Mouse (Mus musculus) kidney, adult 2 months (tissue): ENCODE measurements around the gene Chac2. TPM values are rescaled to one million over a fixed set of nuclear protein-coding genes. Genes with fewer than 3 reads are reported as not detected.
"Not testable (repeated sequence)": the region's sequence is repeated elsewhere in the genome, so short reads cannot be mapped to it uniquely, and the experiment has no call there.

Experiments
- DNase-seq: peaks from one replicate; pipeline ENCODE4 v3.0.0; 2021
- H3K27ac ChIP-seq: fragments of 200-500 bp; 2 replicates; pipeline ENCODE4 v1.5.1; 2012; ENCODE audit warnings: low read depth, low read length, control low read depth, inconsistent platforms; ENCODE audit not compliant: insufficient read depth
- H3K27me3 ChIP-seq: fragments of 200-500 bp; replicated peaks from 2 replicates; pipeline ENCODE4 v1.6.1; 2012; ENCODE audit warnings: mild to moderate bottlenecking, moderate library complexity, low read length, inconsistent platforms; ENCODE audit not compliant: control insufficient read depth, insufficient read depth
- H3K36me3 ChIP-seq: fragments of 200-500 bp; 2 replicates; pipeline ENCODE4 v1.6.1; 2012; ENCODE audit warnings: mild to moderate bottlenecking, moderate library complexity, low read length, inconsistent platforms; ENCODE audit not compliant: control insufficient read depth, insufficient read depth
- H3K4me1 ChIP-seq: fragments of 200-500 bp; 2 replicates; pipeline ENCODE4 v1.6.1; 2011; ENCODE audit warnings: low read length; ENCODE audit not compliant: control insufficient read depth, insufficient read depth
- H3K4me3 ChIP-seq: fragments of 200-500 bp; 2 replicates; pipeline ENCODE4 v1.5.1; 2011; ENCODE audit warnings: mild to moderate bottlenecking, low read depth, low read length, control low read depth; ENCODE audit not compliant: insufficient read depth
- CTCF ChIP-seq: fragments of 200-500 bp; conservative IDR thresholded peaks from 2 replicates; pipeline ENCODE4 v1.5.1; 2011; ENCODE audit warnings: low read depth, mild to moderate bottlenecking, control low read depth, low read length, moderate library complexity, mixed read lengths; ENCODE audit not compliant: insufficient read depth, insufficient read length
- POLR2A ChIP-seq: fragments of 200-500 bp; IDR thresholded peaks from one replicate; pipeline ENCODE4 v1.6.1; 2011; ENCODE audit warnings: low read depth, low read length, control low read depth
- WGBS: fragments of 180-500 bp; shearing (Covaris S2); methylation state at CpG from one replicate; pipeline ENCODE4 v1.1.7; 2018; 5-methylcytosine and 5-hydroxymethylcytosine counted together
- polyA plus RNA-seq: library from polyadenylated mRNA; depleted of rRNA; stranded (reverse); fragments of >200 nt; gene quantifications from 2 replicates; pipeline ENCODE4 v1.2.3, GENCODE M21; 2012; rRNA removed

Gene Chac2
- 7.8 and 9.1 TPM in 2 replicates for polyA plus RNA-seq

- TF ChIP-seq POLR2A (peak; percentile 38), CTCF (no peak)
- under 1% methylated on average over 22 of the region's 22 CpGs for WGBS
- Histone ChIP-seq H3K36me3 (no peaks in the 10 kb centered on the region), H3K4me1 (peaks cover 7% of the 10 kb centered on the region; the same call in 1 of the 2 replicates), H3K4me3 (peak within 1 kb of the TSS; percentile 93), H3K27ac (peak within 1 kb of the TSS; percentile 98), H3K27me3 (no peaks in the 10 kb centered on the region)
- DNase-seq, result peak; percentile 96
These were observed at the start of gene Chac2 for GRCm38 (mm10) chr11:30985877-30986624. Chac2 (minus strand) TSS chr11:30986350.

GRCm38 (mm10) chr11:31034958-31035357 is 48.8 kb upstream of the Chac2 start:
- Histone ChIP-seq H3K27ac (no peak overlapping the region), H3K27me3 (no peaks in the 10 kb centered on the region), H3K4me1 (no peaks in the 10 kb centered on the region), H3K4me3 (no peak overlapping the region), H3K36me3 (peaks cover 2% of the 10 kb centered on the region; the same call in 1 of the 2 replicates)
- TF ChIP-seq CTCF (no peak), POLR2A (no peak)
- WGBS, result 100% methylated on average over 4 of the region's 4 CpGs
- no peak for DNase-seq

DNA sequence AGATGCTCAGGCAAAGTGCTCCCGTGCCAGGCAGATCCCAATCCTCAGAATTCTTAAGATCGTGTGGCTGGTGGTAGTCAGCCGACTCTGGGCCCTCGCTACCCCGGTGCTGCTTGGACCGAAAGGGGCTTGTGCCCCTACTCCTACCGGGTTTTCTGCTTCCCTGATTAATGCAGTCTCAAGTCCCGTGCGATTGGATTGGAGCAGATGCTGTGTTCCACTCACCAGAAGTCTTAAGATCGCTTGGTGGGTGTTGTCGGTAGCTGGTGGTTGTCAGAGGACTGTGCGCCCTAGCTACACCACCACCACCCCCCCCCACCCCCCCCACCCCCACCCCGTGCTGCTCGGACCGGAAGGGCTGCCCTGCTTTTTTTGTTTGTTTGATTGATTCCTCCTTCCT is 31.3 kb upstream of the Chac2 start:
- H3K4me3 ChIP-seq, H3K27me3 ChIP-seq, DNase-seq, H3K4me1 ChIP-seq, H3K27ac ChIP-seq, H3K36me3 ChIP-seq: not testable (repeated sequence)
- 79% methylated on average over 15 of the region's 15 CpGs for WGBS

- H3K4me3 ChIP-seq, H3K36me3 ChIP-seq, DNase-seq, H3K27me3 ChIP-seq, H3K4me1 ChIP-seq, H3K27ac ChIP-seq: not testable (repeated sequence)
- WGBS, result 98% methylated on average over 1 of the region's 1 CpGs
These were observed 23.5 kb upstream of the Chac2 start for GRCm38 (mm10) chr11:31009668-31010067.

GRCm38 (mm10) chr11:31001169-31001908 is 15.2 kb upstream of the Chac2 start:
- no peak for TF ChIP-seq POLR2A
- no peak for TF ChIP-seq CTCF
- WGBS, result 63% methylated on average over 4 of the region's 4 CpGs
- Histone ChIP-seq H3K36me3 (no peaks in the 10 kb centered on the region), H3K4me1 (no peaks in the 10 kb centered on the region; the same call in 1 of the 2 replicates), H3K4me3 (no peak overlapping the region), H3K27me3 (no peaks in the 10 kb centered on the region), H3K27ac (no peak overlapping the region)
- peak; percentile 56 for DNase-seq

- 86% methylated on average over 2 of the region's 2 CpGs for WGBS
These were observed 13.9 kb upstream of the Chac2 start for GRCm38 (mm10) chr11:31000028-31000427.

DNA sequence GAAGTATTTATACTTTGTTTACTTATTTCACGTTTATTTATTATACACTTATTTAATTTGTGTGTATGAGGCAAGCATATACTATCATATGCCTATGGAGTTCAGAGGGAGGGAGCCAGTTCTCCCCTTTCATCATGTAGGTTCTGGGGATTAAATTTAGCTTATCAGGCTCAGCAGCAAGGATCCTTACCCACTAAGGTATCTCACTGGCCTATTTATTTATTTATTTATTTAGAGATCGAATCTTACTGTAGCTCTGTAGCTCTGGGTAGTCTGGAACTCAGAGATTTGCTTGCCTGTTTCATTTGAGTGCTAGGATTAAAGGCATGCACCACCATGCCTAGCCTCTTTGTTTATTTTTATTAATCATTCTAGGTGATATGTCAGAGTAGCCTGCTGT is 12.6 kb upstream of the Chac2 start:
- no peak overlapping the region for H3K27ac ChIP-seq
- no peak for TF ChIP-seq POLR2A
- no peaks in the 10 kb centered on the region for H3K27me3 ChIP-seq
- H3K4me1 ChIP-seq, result no peaks in the 10 kb centered on the region; the same call in 1 of the 2 replicates
- no peaks in the 10 kb centered on the region for H3K36me3 ChIP-seq
- DNase-seq, result no peak
- 89% methylated on average over 2 of the region's 2 CpGs for WGBS
- H3K4me3 ChIP-seq, result no peak overlapping the region

More at GRCm38 (mm10) chr11:31000028-31000427, 13.9 kb upstream of the Chac2 start:
- Histone ChIP-seq H3K27ac (no peak overlapping the region), H3K4me1 (no peaks in the 10 kb centered on the region; the same call in 1 of the 2 replicates), H3K36me3 (no peaks in the 10 kb centered on the region), H3K4me3 (no peak overlapping the region), H3K27me3 (no peaks in the 10 kb centered on the region)
- TF ChIP-seq CTCF, result no peak
- no peak for TF ChIP-seq POLR2A
- DNase-seq, result no peak
